Mouse (Mus musculus): ENCODE measurements around the gene Fosl2. TPM values are rescaled to one million over a fixed set of nuclear protein-coding genes. Genes with fewer than 3 reads are reported as not detected.
"Not testable (repeated sequence)": the region's sequence is repeated elsewhere in the genome, so short reads cannot be mapped to it uniquely, and the experiment has no call there.

Fosl2 gene
- polyA plus RNA-seq, 1 experiment from 2014 or later, result 13.3 TPM

GRCm38 (mm10) chr5:32153791-32154490, 18.3 kb downstream of the Fosl2 start:
- Histone ChIP-seq H3K4me2 (ENCODE audit: low read depth, low read length) (no peak overlapping the region), H3K36me3 (ENCODE audit: control insufficient read depth, insufficient read depth, low read length) (peaks cover 15% of the 10 kb centered on the region; the same call in 1 of the 2 replicates), H3K9ac (ENCODE audit: low read length) (no peak overlapping the region), H3K27ac (ENCODE audit: low read length) (no peak overlapping the region), H3K4me3 (replicated peaks; ENCODE audit: low read length) (no peak overlapping the region), H3K9me3 (replicated peaks; ENCODE audit: control insufficient read depth, low read length) (no peaks in the 10 kb centered on the region), H3K4me1 (ENCODE audit: control insufficient read depth, insufficient read depth, low read length) (no peaks in the 10 kb centered on the region; the same call in 1 of the 2 replicates), H3K27me3 (ENCODE audit: control insufficient read depth, insufficient read depth, low read length) (no peaks in the 10 kb centered on the region)
- ATAC-seq (ENCODE audit: insufficient read depth, low FRiP score), result no peak
- WGBS, result 79% methylated on average over 17 of the region's 17 CpGs

DNA sequence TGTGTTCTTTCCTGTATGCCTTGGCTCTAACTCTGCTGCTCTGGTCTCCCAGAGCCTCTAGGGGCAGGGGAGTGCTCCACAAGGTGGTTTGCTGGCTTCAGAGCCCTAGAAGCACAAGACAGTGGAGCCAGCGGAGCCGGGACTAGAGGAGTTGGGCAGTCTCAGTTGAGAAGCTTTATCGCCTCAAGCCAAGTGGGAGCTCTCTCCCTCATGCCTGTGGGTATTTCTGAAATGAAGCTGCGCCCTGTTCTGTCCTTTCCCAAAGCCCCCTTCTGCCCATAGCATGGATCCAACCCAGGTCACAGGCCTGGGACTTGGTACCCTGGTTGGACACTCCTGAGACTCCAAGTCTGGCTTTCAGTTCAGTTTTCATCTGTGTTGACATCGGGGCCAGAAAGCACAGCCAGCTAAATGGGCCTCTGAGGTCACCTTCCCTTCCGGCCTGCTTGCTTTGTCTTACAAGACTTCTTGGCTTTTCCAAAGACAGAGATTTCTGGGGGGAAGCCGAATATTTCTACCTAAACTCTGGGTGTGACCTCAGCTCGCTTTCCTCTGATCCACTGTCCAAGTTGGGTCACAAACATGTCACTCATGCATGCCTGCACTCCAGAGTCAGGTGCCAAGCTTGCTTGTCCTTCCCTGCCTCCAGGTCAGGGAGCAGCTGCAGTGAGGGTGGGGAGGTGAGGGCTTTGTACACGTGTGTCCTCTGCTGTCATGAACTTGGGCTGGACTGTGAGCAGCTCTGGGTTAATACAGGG, 19.5 kb downstream of the Fosl2 start:
- ATAC-seq (ENCODE audit: insufficient read depth, low FRiP score), result no peak
- H3K4me3 ChIP-seq (replicated peaks; ENCODE audit: low read length), result no peak overlapping the region
- H3K9me3 ChIP-seq (replicated peaks; ENCODE audit: control insufficient read depth, low read length), result no peaks in the 10 kb centered on the region
- no peaks in the 10 kb centered on the region for H3K27me3 ChIP-seq (ENCODE audit: control insufficient read depth, insufficient read depth, low read length)
- 77% methylated on average over 9 of the region's 9 CpGs for WGBS
- H3K36me3 ChIP-seq (ENCODE audit: control insufficient read depth, insufficient read depth, low read length), result peaks cover 12% of the 10 kb centered on the region; the same call in 1 of the 2 replicates
- peak overlapping the region; percentile 33; the same call in 1 of the 2 replicates for H3K27ac ChIP-seq (ENCODE audit: low read length)
- no peaks in the 10 kb centered on the region; the same call in 1 of the 2 replicates for H3K4me1 ChIP-seq (ENCODE audit: control insufficient read depth, insufficient read depth, low read length)
- H3K9ac ChIP-seq (ENCODE audit: low read length), result no peak overlapping the region
- no peak overlapping the region for H3K4me2 ChIP-seq (ENCODE audit: low read depth, low read length)

DNA sequence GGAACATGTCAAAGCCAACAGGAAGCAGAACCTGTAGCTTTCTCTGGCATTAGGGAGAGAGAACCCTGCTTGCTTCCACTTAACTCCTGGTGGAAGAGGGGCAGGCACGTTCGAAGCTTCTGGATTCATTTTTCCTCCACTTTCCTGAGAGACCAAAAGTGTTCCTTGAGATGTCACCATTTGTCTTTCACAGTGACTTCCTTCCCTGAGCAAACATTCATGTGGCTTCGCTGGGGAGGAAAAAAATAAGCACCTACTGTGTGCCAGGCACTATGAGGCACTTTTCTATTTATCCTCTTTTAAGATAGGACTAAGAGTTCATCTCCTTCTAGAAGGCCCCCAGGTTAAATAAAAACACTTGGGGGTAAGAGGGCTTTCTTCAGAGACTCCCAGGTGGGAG, 20.3 kb downstream of the Fosl2 start:
- H3K27me3 ChIP-seq (ENCODE audit: control insufficient read depth, insufficient read depth, low read length), result no peaks in the 10 kb centered on the region
- H3K36me3 ChIP-seq (ENCODE audit: control insufficient read depth, insufficient read depth, low read length), result peaks cover 12% of the 10 kb centered on the region; the same call in 1 of the 2 replicates
- no peak overlapping the region for H3K9ac ChIP-seq (ENCODE audit: low read length)
- ATAC-seq (ENCODE audit: insufficient read depth, low FRiP score), result no peak
- H3K4me2 ChIP-seq (ENCODE audit: low read depth, low read length), result no peak overlapping the region
- H3K27ac ChIP-seq (ENCODE audit: low read length), result no peak overlapping the region
- H3K9me3 ChIP-seq (replicated peaks; ENCODE audit: control insufficient read depth, low read length), result no peaks in the 10 kb centered on the region
- H3K4me1 ChIP-seq (ENCODE audit: control insufficient read depth, insufficient read depth, low read length), result no peaks in the 10 kb centered on the region; the same call in 1 of the 2 replicates
- no peak overlapping the region for H3K4me3 ChIP-seq (replicated peaks; ENCODE audit: low read length)
- WGBS, result 68% methylated on average over 3 of the region's 3 CpGs

GRCm38 (mm10) chr5:32163478-32164043, 28.0 kb downstream of the Fosl2 start:
- H3K27ac ChIP-seq (ENCODE audit: low read length), result peak overlapping the region; percentile 74
- no peaks in the 10 kb centered on the region for H3K36me3 ChIP-seq (ENCODE audit: control insufficient read depth, insufficient read depth, low read length)
- ATAC-seq (ENCODE audit: insufficient read depth, low FRiP score), result peak; percentile 83
- H3K4me3 ChIP-seq (replicated peaks; ENCODE audit: low read length), result no peak overlapping the region
- 52% methylated on average over 3 of the region's 3 CpGs for WGBS
- no peak overlapping the region for H3K4me2 ChIP-seq (ENCODE audit: low read depth, low read length)
- H3K9me3 ChIP-seq (replicated peaks; ENCODE audit: control insufficient read depth, low read length), result no peaks in the 10 kb centered on the region
- H3K9ac ChIP-seq (ENCODE audit: low read length), result no peak overlapping the region
- no peaks in the 10 kb centered on the region for H3K27me3 ChIP-seq (ENCODE audit: control insufficient read depth, insufficient read depth, low read length)
- 0 out of 2 replicates have a peak, but pooled peaks cover 4% of the 10 kb centered on the region for H3K4me1 ChIP-seq (ENCODE audit: control insufficient read depth, insufficient read depth, low read length)

GRCm38 (mm10) chr5:32172188-32172587, 36.6 kb downstream of the Fosl2 start:
- Histone ChIP-seq H3K36me3 (ENCODE audit: control insufficient read depth, insufficient read depth, low read length) (no peaks in the 10 kb centered on the region), H3K4me3 (replicated peaks; ENCODE audit: low read length) (no peak overlapping the region), H3K4me2 (ENCODE audit: low read depth, low read length) (no peak overlapping the region), H3K9ac (ENCODE audit: low read length) (no peak overlapping the region), H3K9me3 (replicated peaks; ENCODE audit: control insufficient read depth, low read length) (no peaks in the 10 kb centered on the region), H3K4me1 (ENCODE audit: control insufficient read depth, insufficient read depth, low read length) (no peaks in the 10 kb centered on the region), H3K27ac (ENCODE audit: low read length) (no peak overlapping the region), H3K27me3 (ENCODE audit: control insufficient read depth, insufficient read depth, low read length) (no peaks in the 10 kb centered on the region)
- ATAC-seq (ENCODE audit: insufficient read depth, low FRiP score), result no peak
- 68% methylated on average over 2 of the region's 2 CpGs for WGBS

- H3K27ac ChIP-seq (ENCODE audit: low read length), result no peak overlapping the region
- H3K4me3 ChIP-seq (replicated peaks; ENCODE audit: low read length), result no peak overlapping the region
- no peaks in the 10 kb centered on the region for H3K9me3 ChIP-seq (replicated peaks; ENCODE audit: control insufficient read depth, low read length)
- no peak overlapping the region for H3K9ac ChIP-seq (ENCODE audit: low read length)
- no peak for ATAC-seq (ENCODE audit: insufficient read depth, low FRiP score)
- H3K4me1 ChIP-seq (ENCODE audit: control insufficient read depth, insufficient read depth, low read length), result no peaks in the 10 kb centered on the region
- WGBS, result 77% methylated on average over 2 of the region's 2 CpGs
- H3K4me2 ChIP-seq (ENCODE audit: low read depth, low read length), result no peak overlapping the region
- no peaks in the 10 kb centered on the region for H3K27me3 ChIP-seq (ENCODE audit: control insufficient read depth, insufficient read depth, low read length)
- no peaks in the 10 kb centered on the region for H3K36me3 ChIP-seq (ENCODE audit: control insufficient read depth, insufficient read depth, low read length)
These were observed 41.2 kb downstream of the Fosl2 start for GRCm38 (mm10) chr5:32176800-32177199.

DNA sequence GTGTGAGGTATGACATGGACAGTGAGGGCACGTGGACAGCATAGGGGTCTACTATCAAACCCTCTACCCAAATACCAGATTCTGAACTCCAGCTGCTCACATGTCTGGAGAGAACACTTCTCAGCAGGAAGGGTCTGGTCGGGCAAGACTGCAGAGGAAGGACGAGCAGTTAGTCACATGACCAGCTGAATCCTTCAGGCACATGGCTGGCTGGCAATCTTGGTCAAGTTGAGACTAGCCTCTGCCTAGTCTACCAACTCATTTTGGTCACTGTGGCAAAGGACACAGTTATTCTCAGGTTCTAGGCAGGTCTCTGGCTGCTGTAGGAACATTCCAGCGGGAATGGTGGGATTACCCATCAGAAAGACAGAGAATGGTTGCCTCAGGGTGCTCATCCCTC, 42.1 kb downstream of the Fosl2 start:
- Histone ChIP-seq H3K4me3 (replicated peaks; ENCODE audit: low read length) (no peak overlapping the region), H3K27me3 (ENCODE audit: control insufficient read depth, insufficient read depth, low read length) (no peaks in the 10 kb centered on the region), H3K9me3 (replicated peaks; ENCODE audit: control insufficient read depth, low read length) (no peaks in the 10 kb centered on the region), H3K36me3 (ENCODE audit: control insufficient read depth, insufficient read depth, low read length) (no peaks in the 10 kb centered on the region), H3K4me2 (ENCODE audit: low read depth, low read length) (no peak overlapping the region), H3K9ac (ENCODE audit: low read length) (no peak overlapping the region), H3K4me1 (ENCODE audit: control insufficient read depth, insufficient read depth, low read length) (peaks cover 4% of the 10 kb centered on the region; the same call in 1 of the 2 replicates), H3K27ac (ENCODE audit: low read length) (no peak overlapping the region)
- no peak for ATAC-seq (ENCODE audit: insufficient read depth, low FRiP score)
- 64% methylated on average over 4 of the region's 4 CpGs for WGBS

- not testable (repeated sequence) for H3K4me3 ChIP-seq (replicated peaks; ENCODE audit: low read length); H3K4me1 ChIP-seq (ENCODE audit: control insufficient read depth, insufficient read depth, low read length); H3K9ac ChIP-seq (ENCODE audit: low read length); H3K27me3 ChIP-seq (ENCODE audit: control insufficient read depth, insufficient read depth, low read length); H3K4me2 ChIP-seq (ENCODE audit: low read depth, low read length); H3K9me3 ChIP-seq (replicated peaks; ENCODE audit: control insufficient read depth, low read length); H3K36me3 ChIP-seq (ENCODE audit: control insufficient read depth, insufficient read depth, low read length)
- ATAC-seq (ENCODE audit: insufficient read depth, low FRiP score), result 0 out of 2 replicates have a peak, but pooled peaks have one; percentile 38
- WGBS, result 51% methylated on average over 5 of the region's 6 CpGs
- H3K27ac ChIP-seq (ENCODE audit: low read length), result peak overlapping the region; percentile 60
These were observed 43.1 kb downstream of the Fosl2 start for GRCm38 (mm10) chr5:32178720-32179119.
